10 mouse cellular contexts compared by ENCODE assay signal in the genomic region with DNA sequence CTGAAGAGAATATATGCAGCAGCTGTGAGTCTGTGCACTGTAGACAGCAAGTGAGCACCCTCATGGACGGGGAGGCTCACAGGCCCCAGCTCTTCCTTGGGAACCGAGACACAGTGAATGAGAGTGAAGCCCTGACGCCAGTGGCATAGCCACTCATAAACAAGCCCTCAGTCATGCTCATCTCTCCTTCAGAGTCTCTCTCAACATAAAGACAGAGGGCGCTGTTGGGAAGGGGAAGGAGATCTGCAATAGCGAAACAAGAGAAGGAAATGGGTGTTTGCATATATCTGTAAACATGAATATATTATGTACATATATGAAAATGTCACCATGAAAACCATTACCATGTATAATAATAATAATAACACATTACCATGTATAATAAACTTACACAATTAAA. TPM values are rescaled to one million over a fixed set of nuclear protein-coding genes. Genes with fewer than 3 reads are reported as not detected.
DNase-seq lines count a peak whose midpoint lies in the region; ATAC-seq and TF ChIP-seq lines count a peak whose summit lies in the region.
"Had no signal": no experiment of that assay in that cellular context is flagged by ENCODE, and none has a peak within 500 bp of the region (broad histone marks: within the 10 kb centered on the region; RNA-seq: fewer than 3 reads in every experiment).

No protein-coding gene starts in this region.

- H3K27ac ChIP-seq in cerebellum, adult 2 months (ENCODE audit: insufficient read depth, low read length), result no peak overlapping the region
- H3K27ac ChIP-seq in liver, embryonic 12.5 days, result no peak overlapping the region
- H3K27ac ChIP-seq: heart, embryonic 15.5 days had no signal

- no peaks in the 10 kb centered on the region for H3K27me3 ChIP-seq in cerebellum, adult 2 months (ENCODE audit: control insufficient read depth, insufficient read depth, low read length)
- H3K27me3 ChIP-seq in liver, embryonic 12.5 days (replicated peaks), result no peaks in the 10 kb centered on the region
- H3K27me3 ChIP-seq: heart, embryonic 15.5 days had no signal

- H3K9me3 ChIP-seq in liver, embryonic 12.5 days (replicated peaks), result no peaks in the 10 kb centered on the region
- H3K9me3 ChIP-seq: heart, embryonic 15.5 days had no signal

- 54% methylated on average over 5 of the region's 5 CpGs for WGBS in cerebellum, adult 2 months
- 53% methylated on average over 5 of the region's 5 CpGs for WGBS in liver, embryonic 12.5 days (ENCODE audit: insufficient replicate concordance)

- peak; percentile 23; the same call in 1 of the 2 replicates for TF ChIP-seq CTCF in cerebellum, adult 2 months (IDR thresholded peaks at IDR 0.05; ENCODE audit: borderline replicate concordance, insufficient read depth, low read depth, low read length)

- H3K9ac ChIP-seq in liver, embryonic 12.5 days, result no peak overlapping the region
- H3K9ac ChIP-seq: heart, embryonic 15.5 days had no signal

- peaks cover 97% of the 10 kb centered on the region for H3K36me3 ChIP-seq in liver, embryonic 12.5 days

- H3K4me3 ChIP-seq in cerebellum, adult 2 months (replicated peaks; ENCODE audit: insufficient read depth, low read depth, low read length), result no peak overlapping the region
- H3K4me3 ChIP-seq in liver, embryonic 12.5 days, result no peak overlapping the region
- H3K4me3 ChIP-seq: heart, embryonic 15.5 days; myocyte had no signal

- DNase-seq in cerebellum, adult 2 months, result peak in 1 of 2 experiments; percentile 17
- no peak for DNase-seq in cerebellum, adult 11-12 months
- DNase-seq in urinary bladder, postnatal 14 days (ENCODE audit: low spot score), result peak; percentile 29
- DNase-seq in urinary bladder, postnatal 25 days (ENCODE audit: low spot score), result no peak
- DNase-seq in thymus, postnatal 36 days, result peak; percentile 11 to 20
- no peak for DNase-seq in testis, postnatal 14 days (ENCODE audit: low spot score)
- no peak for DNase-seq in left cerebral cortex, postnatal 36 days (ENCODE audit: low spot score in 2 of 2)

- no peak overlapping the region for H3K4me2 ChIP-seq in liver, embryonic 12.5 days
- H3K4me2 ChIP-seq: heart, embryonic 15.5 days had no signal

- intact Hi-C loops in left cerebral cortex, postnatal 36 days (cut with DNase I), result loop anchor here (10.0 kb wide), 1 partner anchor 106 kb away; no protein-coding TSS in a partner anchor

- TF ChIP-seq POLR2A in cerebellum, adult 2 months (IDR thresholded peaks at IDR 0.05; ENCODE audit: borderline replicate concordance, insufficient read depth, low read length), result no peak

- H3K4me1 ChIP-seq in cerebellum, adult 2 months (ENCODE audit: control insufficient read depth, insufficient read depth, low read length), result no peaks in the 10 kb centered on the region
- no peaks in the 10 kb centered on the region for H3K4me1 ChIP-seq in liver, embryonic 12.5 days
- H3K4me1 ChIP-seq: heart, embryonic 15.5 days had no signal

- peak; percentile 40; the same call in 1 of the 2 replicates for ATAC-seq in liver, embryonic 12.5 days

RNA-seq across cellular contexts. Expression of a gene that starts 10.6 kb away (rescaled TPM):
- 25.0 and 25.5 TPM in 2 replicates for polyA plus RNA-seq in cerebellum, adult 2 months (2012; rRNA removed)
- polyA plus RNA-seq in liver, embryonic 12.5 days (2016; fragmentation: Nextera tagmentation; extraction: Ambion mirVana), result 14.5 and 16.1 TPM in 2 replicates
- 10 to 100 TPM; 39.3 to 45.4 TPM for total RNA-seq in left cerebral cortex, postnatal 36 days (2021)

RNA-seq across cellular contexts. Expression of a gene that starts 17.4 kb away (rescaled TPM):
- polyA plus RNA-seq in cerebellum, adult 2 months (2012; rRNA removed), result 0.38 and 0.41 TPM in 2 replicates
- polyA plus RNA-seq in liver, embryonic 12.5 days (2016; fragmentation: Nextera tagmentation; extraction: Ambion mirVana), result 28.6 and 30.1 TPM in 2 replicates
- total RNA-seq in left cerebral cortex, postnatal 36 days (2021), result 1 to 10 TPM in 1 of 2 experiments, under 1 TPM in 1; 0.57 to 1.7 TPM

RNA-seq across cellular contexts. Expression of a gene that starts 17.5 kb away (rescaled TPM):
- 65.6 and 69.5 TPM in 2 replicates for polyA plus RNA-seq in cerebellum, adult 2 months (2012; rRNA removed)
- polyA plus RNA-seq in liver, embryonic 12.5 days (2016; fragmentation: Nextera tagmentation; extraction: Ambion mirVana), result 193 and 200 TPM in 2 replicates
- total RNA-seq in left cerebral cortex, postnatal 36 days (2021), result 10 to 100 TPM; 60.8 to 74.5 TPM

RNA-seq across cellular contexts. Expression of a gene that starts 50.4 kb away (rescaled TPM):
- polyA plus RNA-seq in cerebellum, adult 2 months (2012; rRNA removed), result 32.6 and 33.5 TPM in 2 replicates
- polyA plus RNA-seq in liver, embryonic 12.5 days (2016; fragmentation: Nextera tagmentation; extraction: Ambion mirVana), result 6.6 and 7.3 TPM in 2 replicates
- total RNA-seq in left cerebral cortex, postnatal 36 days (2021), result 10 to 100 TPM; 17.0 to 20.2 TPM

Comparison
In these comparisons a context has a peak if more than half of its experiments do, and no peak if none do; other contexts are left out.
1. DNase-seq: peak in urinary bladder, postnatal 14 days (single experiment) and thymus, postnatal 36 days (2 of 2); none in cerebellum, adult 11-12 months (single experiment), urinary bladder, postnatal 25 days (single experiment), testis, postnatal 14 days (single experiment) and left cerebral cortex, postnatal 36 days (0 of 2).
2. RNA of a gene that starts 17.4 kb away (polyA plus RNA-seq): 28.6 to 30.1 TPM in liver, embryonic 12.5 days; 0.38 to 0.41 TPM in cerebellum, adult 2 months; every median in the first group is over 10 times any median in the second.